Mouse (Mus musculus) liver, embryonic 14.5 days (tissue): ENCODE data around the gene Cog6. TPM values are rescaled to one million over a fixed set of nuclear protein-coding genes. Genes with fewer than 3 reads are reported as not detected.

Experiments used
- ATAC-seq: fragments of 200-750 bp; cut with Nextera tagmentation; 2 replicates; pipeline ENCODE4 v1.8.0; 2017; ENCODE audit warnings: moderate number of reproducible peaks, mild to moderate bottlenecking, moderate library complexity; ENCODE audit not compliant: insufficient read depth
- DNase-seq, 3 experiments: peaks; one replicate each; pipeline ENCODE4 v3.0.0-alpha.2; 2012 to 2013; ENCODE audit warnings: low read depth in 3 of 3, low spot score in 3 of 3
- H3K27ac ChIP-seq: fragments of 300-500 bp; sonication (generic); 2 replicates; pipeline ENCODE4 v1.5.1; 2014; ENCODE audit warnings: moderate library complexity, mild to moderate bottlenecking, control low read depth, inconsistent platforms
- H3K27me3 ChIP-seq: fragments of 300-500 bp; sonication (generic); 2 replicates; pipeline ENCODE4 v1.6.1; 2014; ENCODE audit warnings: mild to moderate bottlenecking, low read length, moderate library complexity; ENCODE audit not compliant: control insufficient read depth, insufficient read depth
- H3K36me3 ChIP-seq: fragments of 300-500 bp; sonication (generic); replicated peaks from 2 replicates; pipeline ENCODE4 v1.6.1; 2014; ENCODE audit warnings: low read depth; ENCODE audit not compliant: control insufficient read depth, insufficient read depth
- H3K4me1 ChIP-seq, 2 experiments: fragments of 200-500 bp in 1 of 2; fragments of 300-500 bp in 1 of 2; sonication (generic) in 1 of 2; replicated peaks; 2 replicates each; pipeline ENCODE4 v1.6.1; 2012 to 2014; ENCODE audit warnings: antibody characterized with exemption in 1 of 2, inconsistent platforms in 1 of 2, low read length in 1 of 2; ENCODE audit not compliant: control insufficient read depth in 2 of 2, insufficient read depth in 2 of 2
- H3K4me2 ChIP-seq: fragments of 300-500 bp; sonication (generic); 2 replicates; pipeline ENCODE4 v1.6.1; 2014; ENCODE audit warnings: low read depth, mild to moderate bottlenecking, control low read depth, moderate library complexity
- H3K4me3 ChIP-seq, 2 experiments: fragments of 200-500 bp in 1 of 2; fragments of 300-500 bp in 1 of 2; sonication (generic) in 1 of 2; 2 replicates each; pipeline ENCODE4 v1.5.1; 2012 to 2014; ENCODE audit warnings: low read depth in 2 of 2, low read length in 2 of 2, mild to moderate bottlenecking in 2 of 2, control low read depth in 1 of 2, inconsistent platforms in 1 of 2, moderate library complexity in 1 of 2; ENCODE audit not compliant: insufficient read depth in 1 of 2
- H3K9ac ChIP-seq: fragments of 300-500 bp; sonication (generic); replicated peaks from 2 replicates; pipeline ENCODE4 v1.6.1; 2014; ENCODE audit warnings: mild to moderate bottlenecking, control low read depth, moderate library complexity
- H3K9me3 ChIP-seq: fragments of 300-500 bp; sonication (generic); 2 replicates; pipeline ENCODE4 v1.6.1; 2016; ENCODE audit warnings: low read length, mixed read lengths; ENCODE audit not compliant: control insufficient read depth
- CTCF ChIP-seq: IDR thresholded peaks from 2 replicates; pipeline ENCODE4 v1.5.1; 2016; ENCODE audit warnings: antibody characterized with exemption, low read depth, control low read depth
- EP300 ChIP-seq: IDR thresholded peaks from 2 replicates; pipeline ENCODE4 v1.6.1; 2016; ENCODE audit warnings: antibody characterized with exemption, low read depth
- WGBS: fragments of 180-500 bp; shearing (Covaris S2); extraction: QIAGEN DNeasy Blood & Tissue Kit; methylation state at CpG from one replicate; pipeline ENCODE4 v1.1.7; 2014; ENCODE audit not compliant: insufficient replicate concordance; 5-methylcytosine and 5-hydroxymethylcytosine counted together
- polyA plus RNA-seq, 2 experiments: library from polyadenylated mRNA; depleted of rRNA in 1 of 2; stranded (reverse) in 1 of 2; unstranded in 1 of 2; fragments of >200 nt; fragmentation: Nextera tagmentation in 1 of 2; extraction: Ambion mirVana in 1 of 2; gene quantifications; 2 replicates each; pipeline versions ENCODE4 v1.2.1 to v1.2.3; 2012 to 2014

Gene Cog6
- polyA plus RNA-seq, 2 experiments, result 7.3 to 15.5 TPM

DNA sequence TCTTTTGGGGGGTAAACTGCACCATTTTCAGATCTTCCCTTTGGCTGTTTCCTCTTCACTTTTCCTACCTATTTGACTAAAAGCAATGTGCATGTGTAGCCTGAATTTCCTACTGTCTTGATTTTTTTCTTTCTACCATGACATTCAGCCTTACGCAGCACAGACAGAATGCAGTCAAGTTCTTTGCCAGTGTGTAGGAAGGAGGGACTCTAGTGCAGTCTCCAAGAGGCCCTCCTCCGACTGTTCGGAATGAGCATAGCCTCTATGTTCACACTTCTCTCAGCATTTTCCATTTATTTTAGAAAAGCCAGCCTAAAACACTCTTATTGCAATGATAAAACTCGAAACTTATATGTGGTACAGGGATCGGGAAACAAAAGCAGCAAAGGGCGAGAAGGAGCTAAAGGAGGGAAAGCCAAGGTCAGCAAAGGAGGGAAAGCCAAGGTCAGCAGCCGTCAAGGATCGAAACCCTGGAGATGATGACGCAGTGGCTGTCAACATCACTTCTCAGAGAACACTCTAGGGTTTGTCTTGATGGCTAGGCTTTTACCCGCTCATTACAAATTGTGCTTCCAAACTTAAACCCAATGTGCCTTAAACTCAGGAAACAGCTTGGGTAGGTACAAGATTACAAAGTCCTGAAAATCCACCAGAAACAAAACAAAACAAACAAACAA is 58.5 kb downstream of the Cog6 start:
- Histone ChIP-seq H3K9ac (no peak overlapping the region), H3K27ac (no peak overlapping the region), H3K4me2 (no peak overlapping the region), H3K4me3 (no peak overlapping the region), H3K27me3 (no peaks in the 10 kb centered on the region), H3K9me3 (no peaks in the 10 kb centered on the region), H3K36me3 (no peaks in the 10 kb centered on the region), H3K4me1 (peaks cover 0 to 7% of the 10 kb centered on the region in 2 experiments; a peak in 1 of 4 replicates)
- ATAC-seq, result no peak
- no peak for DNase-seq
- TF ChIP-seq EP300, result no peak
- no peak for TF ChIP-seq CTCF
- WGBS, result 67% methylated on average over 10 of the region's 10 CpGs

DNA sequence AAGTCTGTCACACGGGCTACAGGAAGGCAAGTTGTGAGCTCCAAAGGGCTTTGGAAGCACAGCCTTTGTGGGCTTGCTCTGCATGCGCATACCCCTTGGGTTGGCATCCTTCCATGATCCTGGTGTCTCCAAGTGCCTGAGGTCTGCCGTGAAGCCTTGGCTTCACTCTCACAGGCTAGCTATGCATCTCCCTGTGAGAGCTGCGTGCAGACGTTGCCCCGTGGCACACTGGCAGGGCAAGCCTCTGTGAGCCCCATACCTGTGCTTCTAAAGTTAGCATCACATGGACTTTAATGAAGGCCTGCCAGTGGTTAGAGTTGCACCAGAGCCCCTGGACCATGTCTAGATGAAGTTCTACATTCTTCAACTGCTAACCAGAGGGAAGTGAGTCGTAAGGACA is 59.2 kb downstream of the Cog6 start:
- H3K4me1 ChIP-seq, result peaks cover 0 to 7% of the 10 kb centered on the region in 2 experiments; a peak in 1 of 4 replicates
- DNase-seq, result no peak
- TF ChIP-seq EP300 (no peak), CTCF (no peak)
- ATAC-seq, result no peak
- no peaks in the 10 kb centered on the region for H3K36me3 ChIP-seq
- no peaks in the 10 kb centered on the region for H3K9me3 ChIP-seq
- no peak overlapping the region for H3K4me3 ChIP-seq
- H3K27me3 ChIP-seq, result no peaks in the 10 kb centered on the region
- 66% methylated on average over 7 of the region's 7 CpGs for WGBS
- no peak overlapping the region for H3K27ac ChIP-seq
- H3K9ac ChIP-seq, result no peak overlapping the region
- no peak overlapping the region for H3K4me2 ChIP-seq

DNA sequence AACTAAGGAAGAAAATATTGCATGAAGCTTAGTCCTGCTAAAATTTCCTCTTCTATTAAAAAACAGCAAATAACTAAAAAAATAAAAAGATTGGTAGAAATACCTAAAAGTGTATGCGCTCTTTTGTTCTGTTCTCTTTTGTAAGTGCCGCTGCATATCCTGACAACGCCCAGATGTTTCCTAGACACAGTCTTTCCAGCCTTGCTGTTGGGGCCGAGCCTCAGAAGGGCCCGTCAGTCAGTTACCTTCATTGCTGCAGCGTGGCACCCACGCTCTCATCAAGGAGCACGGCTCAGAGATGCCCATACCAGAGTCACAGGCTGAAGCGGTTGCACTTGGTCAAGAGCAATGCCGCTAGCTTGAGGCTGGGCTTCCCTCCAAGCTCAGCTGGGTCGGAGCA is 60.8 kb downstream of the Cog6 start:
- Histone ChIP-seq H3K27me3 (no peaks in the 10 kb centered on the region), H3K9ac (no peak overlapping the region), H3K27ac (no peak overlapping the region), H3K4me1 (peaks cover 0 to 7% of the 10 kb centered on the region in 2 experiments; a peak in 1 of 4 replicates), H3K36me3 (no peaks in the 10 kb centered on the region), H3K4me2 (no peak overlapping the region), H3K4me3 (no peak overlapping the region), H3K9me3 (no peaks in the 10 kb centered on the region)
- TF ChIP-seq CTCF (no peak), EP300 (no peak)
- 48% methylated on average over 11 of the region's 11 CpGs for WGBS
- ATAC-seq (no peak), DNase-seq (no peak)

DNA sequence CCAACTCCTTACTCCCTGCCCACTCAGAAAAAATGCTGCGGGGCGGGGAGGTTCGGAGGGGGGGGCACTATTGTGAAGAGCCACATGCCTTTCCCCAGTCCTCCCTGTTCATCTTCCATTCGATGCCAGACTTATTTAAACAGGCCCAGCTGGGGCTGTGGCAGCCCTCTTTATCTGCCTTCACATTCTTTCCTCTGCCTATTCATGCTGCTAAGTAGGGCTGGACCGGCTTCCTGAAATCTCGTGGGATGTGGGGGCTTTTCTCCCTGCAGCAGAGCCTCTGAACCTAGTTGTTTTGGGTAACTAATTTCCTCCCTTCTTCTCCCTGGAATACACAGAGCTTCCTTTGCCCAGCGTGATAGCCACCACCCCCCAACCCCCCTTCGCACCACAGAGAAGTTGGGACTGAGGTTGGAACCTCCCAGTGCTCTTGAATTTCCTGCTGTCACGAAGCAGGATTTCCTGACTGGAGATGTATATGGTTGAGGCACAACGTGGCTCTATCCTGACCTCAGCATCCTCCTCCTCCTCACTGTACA is 61.5 kb downstream of the Cog6 start:
- DNase-seq, result no peak
- WGBS, result 3% methylated on average over 10 of the region's 10 CpGs
- TF ChIP-seq CTCF (no peak), EP300 (no peak)
- Histone ChIP-seq H3K4me1 (peaks cover 0 to 7% of the 10 kb centered on the region in 2 experiments; a peak in 1 of 4 replicates), H3K9ac (no peak overlapping the region), H3K4me2 (no peak overlapping the region), H3K4me3 (no peak overlapping the region), H3K36me3 (no peaks in the 10 kb centered on the region), H3K27me3 (no peaks in the 10 kb centered on the region), H3K27ac (no peak overlapping the region), H3K9me3 (no peaks in the 10 kb centered on the region)
- ATAC-seq, result peak; percentile 59

DNA sequence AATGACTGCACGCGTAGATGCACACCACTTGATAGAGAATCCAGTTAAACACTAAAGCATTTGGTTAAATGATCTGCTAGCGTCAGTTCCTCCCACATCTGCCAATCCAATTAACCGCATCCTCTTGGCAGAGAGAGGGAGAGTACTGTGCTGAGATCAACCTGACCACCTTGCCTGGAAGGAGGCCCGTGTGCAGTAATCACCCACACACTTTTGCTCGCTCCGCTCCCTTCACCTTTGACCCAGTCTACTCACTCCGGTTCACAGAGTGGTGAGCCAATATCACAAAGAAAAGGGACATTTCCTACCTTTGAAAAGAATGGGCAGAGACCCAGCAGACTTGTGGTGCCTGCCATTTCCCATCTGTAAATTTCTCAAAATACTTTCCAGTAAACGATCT is 62.4 kb downstream of the Cog6 start:
- H3K27me3 ChIP-seq, result no peaks in the 10 kb centered on the region
- no peak overlapping the region for H3K4me3 ChIP-seq
- TF ChIP-seq CTCF (no peak), EP300 (no peak)
- H3K36me3 ChIP-seq, result no peaks in the 10 kb centered on the region
- DNase-seq (no peak), ATAC-seq (no peak)
- H3K4me2 ChIP-seq, result no peak overlapping the region
- H3K9me3 ChIP-seq, result no peaks in the 10 kb centered on the region
- 32% methylated on average over 9 of the region's 9 CpGs for WGBS
- peaks cover 0 to 7% of the 10 kb centered on the region in 2 experiments; a peak in 1 of 4 replicates for H3K4me1 ChIP-seq
- H3K9ac ChIP-seq, result no peak overlapping the region
- no peak overlapping the region for H3K27ac ChIP-seq
